Comparison of ENCODE assay signal across 21 mouse cellular contexts in the genomic region with DNA sequence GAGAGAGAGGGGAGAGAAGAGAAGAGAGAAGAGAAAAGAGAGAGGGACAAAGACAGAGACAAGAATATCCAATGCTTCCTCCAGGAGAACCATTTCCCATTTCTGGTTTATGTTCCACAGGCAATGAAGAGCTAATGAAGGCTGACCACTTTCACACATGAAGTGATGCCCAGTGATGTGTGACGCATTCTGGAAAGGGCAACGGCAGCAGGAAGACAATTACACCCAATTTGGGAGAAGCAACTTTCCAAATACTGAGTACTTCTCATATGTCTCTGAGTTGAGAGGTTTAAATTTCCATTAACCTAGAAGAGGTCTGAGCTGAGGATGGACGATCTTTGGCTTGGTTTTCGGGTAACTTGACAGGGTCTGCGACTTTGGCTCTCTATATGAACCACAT.
"Had no signal": no experiment of that assay in that cellular context is flagged by ENCODE, and none has a peak within 500 bp of the region (broad histone marks: within the 10 kb centered on the region; RNA-seq: fewer than 3 reads in every experiment).

No protein-coding gene starts in this region.

- H3K36me3 ChIP-seq: intestine, embryonic 15.5 days; limb, embryonic 10.5 days; limb, embryonic 13.5 days; liver, embryonic 12.5 days; liver, embryonic 15.5 days; lung, embryonic 15.5 days; midbrain, embryonic 10.5 days; neural tube, embryonic 12.5 days; neural tube, embryonic 15.5 days had no signal

- H3K4me2 ChIP-seq: intestine, embryonic 15.5 days; limb, embryonic 13.5 days; liver, embryonic 12.5 days; liver, embryonic 15.5 days; lung, embryonic 15.5 days; neural tube, embryonic 12.5 days; neural tube, embryonic 15.5 days had no signal

- H3K27ac ChIP-seq: intestine, embryonic 15.5 days; layer of hippocampus, adult 2 months; limb, embryonic 10.5 days; limb, embryonic 13.5 days; liver, embryonic 12.5 days; liver, embryonic 15.5 days; lung, embryonic 15.5 days; midbrain, embryonic 10.5 days; neural tube, embryonic 12.5 days; neural tube, embryonic 15.5 days had no signal

- H3K27me3 ChIP-seq: intestine, embryonic 15.5 days; limb, embryonic 13.5 days; liver, embryonic 12.5 days; liver, embryonic 15.5 days; lung, embryonic 15.5 days; megakaryocyte, embryonic 14.5 days; neural tube, embryonic 12.5 days; neural tube, embryonic 15.5 days had no signal

- H3K9me3 ChIP-seq: intestine, embryonic 15.5 days; limb, embryonic 10.5 days; limb, embryonic 13.5 days; liver, embryonic 12.5 days; liver, embryonic 15.5 days; lung, embryonic 15.5 days; midbrain, embryonic 10.5 days; neural tube, embryonic 12.5 days; neural tube, embryonic 15.5 days had no signal

- DNase-seq: kidney, adult 18-20 months; kidney, postnatal 14 days; layer of hippocampus, adult 9-11 months; liver; lung, adult 18-20 months; lung, postnatal 10 days; lung, postnatal 36 days; midbrain, embryonic 14.5 days; thymus, adult 18-20 months; thymus, postnatal 4 days had no signal

- H3K4me1 ChIP-seq: intestine, embryonic 15.5 days; limb, embryonic 10.5 days; limb, embryonic 13.5 days; liver, embryonic 12.5 days; liver, embryonic 15.5 days; lung, embryonic 15.5 days; megakaryocyte, embryonic 14.5 days; neural tube, embryonic 12.5 days; neural tube, embryonic 15.5 days had no signal

- H3K9ac ChIP-seq: intestine, embryonic 15.5 days; limb, embryonic 13.5 days; liver, embryonic 12.5 days; liver, embryonic 15.5 days; lung, embryonic 15.5 days; neural tube, embryonic 12.5 days; neural tube, embryonic 15.5 days had no signal

- ATAC-seq: intestine, embryonic 15.5 days; liver, embryonic 12.5 days had no signal

- H3K4me3 ChIP-seq: intestine, embryonic 15.5 days; layer of hippocampus, adult 2 months; limb, embryonic 10.5 days; limb, embryonic 13.5 days; liver, embryonic 12.5 days; liver, embryonic 15.5 days; lung, embryonic 15.5 days; megakaryocyte, embryonic 14.5 days; midbrain, embryonic 10.5 days; neural tube, embryonic 12.5 days; neural tube, embryonic 15.5 days had no signal
